Mouse (Mus musculus) megakaryocyte, embryonic 14.5 days (primary cell): ENCODE measurements at regions not wholly inside any gene's neighbourhood (a gene's known extent, or its start where the extent isn't known, plus 50 kb on each side); places are given as distances from the start of the nearest gene placed in this dataset.

Experiments
- H3K27me3 ChIP-seq: replicated peaks from 2 replicates; pipeline ENCODE3; 2012; ENCODE audit warnings: inconsistent platforms
- H3K36me3 ChIP-seq: replicated peaks from 2 replicates; pipeline ENCODE3; 2012; ENCODE audit warnings: low read length, inconsistent platforms, mixed read lengths
- H3K4me1 ChIP-seq: 2 replicates; pipeline ENCODE4 v1.6.1; 2012; ENCODE audit warnings: inconsistent platforms
- H3K4me3 ChIP-seq: replicated peaks from 2 replicates; pipeline ENCODE3; 2012; ENCODE audit warnings: moderate library complexity, mild to moderate bottlenecking, inconsistent platforms
- H3K9me3 ChIP-seq: 2 replicates; pipeline ENCODE4 v1.6.1; 2012; ENCODE audit warnings: inconsistent platforms
- FLI1 ChIP-seq: IDR thresholded peaks from 2 replicates; pipeline ENCODE4 v1.6.1; 2012; ENCODE audit warnings: low read length, inconsistent platforms, mixed read lengths
- GATA1 ChIP-seq: IDR thresholded peaks from 3 replicates; pipeline ENCODE4 v1.6.1; 2012; ENCODE audit warnings: mixed read lengths, low read length, inconsistent platforms, borderline replicate concordance

DNA sequence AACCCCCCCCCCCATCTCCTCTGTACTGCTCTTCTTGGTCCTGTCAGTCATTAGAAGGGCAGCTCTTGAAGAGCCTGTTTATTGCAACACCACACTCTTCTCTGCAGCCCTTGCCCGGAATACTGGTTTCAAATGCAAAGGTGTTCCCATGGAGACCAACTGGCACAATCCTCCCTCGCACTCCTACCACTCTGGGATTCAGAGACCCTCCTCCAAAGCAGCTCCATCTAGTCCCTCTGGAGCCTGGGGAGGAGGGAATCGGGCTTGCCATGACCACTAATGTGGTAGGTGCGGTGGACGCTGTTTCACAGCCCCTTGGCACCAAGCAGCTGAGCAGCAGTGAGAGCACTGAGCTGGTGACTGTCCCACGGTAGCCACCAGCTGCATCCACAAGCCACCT is 83.1 kb downstream of the Stk35 start:
- Histone ChIP-seq H3K4me3 (peak overlapping the region; percentile 23), H3K27me3 (peaks cover 21% of the 10 kb centered on the region), H3K4me1 (peaks cover 6% of the 10 kb centered on the region; the same call in 1 of the 2 replicates), H3K36me3 (no peaks in the 10 kb centered on the region), H3K9me3 (peaks cover 10% of the 10 kb centered on the region)
- TF ChIP-seq FLI1 (no peak), GATA1 (no peak)

DNA sequence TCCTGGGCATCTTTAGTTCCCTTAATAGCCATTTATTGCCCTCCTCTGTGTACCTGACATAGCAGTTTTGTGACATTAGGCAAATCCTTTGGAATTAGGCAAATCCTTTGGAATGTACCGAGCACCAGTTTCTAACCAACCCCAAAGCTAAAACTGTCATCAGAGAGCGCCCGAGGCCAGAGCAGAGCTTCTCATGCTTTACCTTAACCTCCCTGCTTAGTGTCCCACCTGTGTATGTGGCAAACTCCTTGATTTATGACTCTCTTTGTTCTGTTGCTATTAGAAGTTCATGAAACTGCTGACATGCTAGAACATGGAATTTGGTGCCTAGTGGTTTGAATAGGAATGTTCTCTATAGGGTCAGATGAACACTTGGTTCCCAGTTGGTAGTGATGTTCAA is 84.0 kb downstream of the Stk35 start:
- H3K27me3 ChIP-seq = peaks cover 23% of the 10 kb centered on the region
- TF ChIP-seq FLI1 = no peak
- no peak for TF ChIP-seq GATA1
- H3K9me3 ChIP-seq = peaks cover 12% of the 10 kb centered on the region
- no peak overlapping the region for H3K4me3 ChIP-seq
- peaks cover 6% of the 10 kb centered on the region; the same call in 1 of the 2 replicates for H3K4me1 ChIP-seq
- H3K36me3 ChIP-seq = no peaks in the 10 kb centered on the region

DNA sequence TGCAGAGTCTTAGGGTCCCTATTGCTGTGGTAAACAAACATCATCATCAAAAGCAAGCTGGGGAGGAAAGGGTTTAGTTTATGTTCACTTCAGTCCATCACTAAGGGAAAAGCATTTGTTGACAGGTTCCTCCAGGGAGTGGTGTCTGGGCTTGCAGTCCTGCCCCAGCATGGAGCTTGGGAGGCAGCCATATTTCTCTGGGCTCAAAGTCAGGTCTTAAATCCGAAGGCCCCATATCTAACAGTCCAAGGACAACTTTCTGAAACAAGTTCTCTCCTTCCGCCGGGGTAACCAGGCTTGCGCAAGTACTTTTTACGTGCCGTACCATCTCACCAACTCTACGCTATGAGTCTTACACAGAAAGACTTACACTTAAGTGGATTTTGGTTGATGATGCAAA is 85.2 kb downstream of the Stk35 start:
- no peak for TF ChIP-seq GATA1
- TF ChIP-seq FLI1 = no peak
- H3K9me3 ChIP-seq = peaks cover 16% of the 10 kb centered on the region
- peaks cover 28% of the 10 kb centered on the region for H3K27me3 ChIP-seq
- H3K36me3 ChIP-seq = no peaks in the 10 kb centered on the region
- no peak overlapping the region for H3K4me3 ChIP-seq
- no peaks in the 10 kb centered on the region for H3K4me1 ChIP-seq

DNA sequence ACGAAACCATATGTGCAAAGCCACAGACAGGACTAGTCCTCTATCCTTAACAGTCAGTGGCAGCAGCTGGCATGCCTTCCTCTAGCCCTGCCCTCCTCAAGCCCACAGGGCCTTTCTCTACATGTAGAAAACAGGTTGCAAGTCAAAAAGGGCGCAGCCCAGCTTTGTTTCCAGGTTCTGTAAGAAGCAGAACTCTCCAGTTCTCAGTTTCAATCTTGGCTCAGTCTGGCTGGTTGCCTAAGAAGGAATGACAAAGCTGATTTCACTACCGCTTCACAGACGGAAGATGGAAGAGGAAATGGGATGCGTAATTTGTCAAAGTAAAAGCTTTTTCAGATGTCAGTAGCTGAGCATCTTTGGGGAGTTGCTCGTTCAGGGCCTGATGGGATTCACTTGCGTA is 92.9 kb downstream of the Stk35 start:
- Histone ChIP-seq H3K9me3 (peaks cover 8% of the 10 kb centered on the region), H3K4me1 (peaks cover 21% of the 10 kb centered on the region), H3K36me3 (no peaks in the 10 kb centered on the region), H3K4me3 (no peak overlapping the region), H3K27me3 (peaks cover 56% of the 10 kb centered on the region)
- no peak for TF ChIP-seq GATA1
- TF ChIP-seq FLI1 = no peak

DNA sequence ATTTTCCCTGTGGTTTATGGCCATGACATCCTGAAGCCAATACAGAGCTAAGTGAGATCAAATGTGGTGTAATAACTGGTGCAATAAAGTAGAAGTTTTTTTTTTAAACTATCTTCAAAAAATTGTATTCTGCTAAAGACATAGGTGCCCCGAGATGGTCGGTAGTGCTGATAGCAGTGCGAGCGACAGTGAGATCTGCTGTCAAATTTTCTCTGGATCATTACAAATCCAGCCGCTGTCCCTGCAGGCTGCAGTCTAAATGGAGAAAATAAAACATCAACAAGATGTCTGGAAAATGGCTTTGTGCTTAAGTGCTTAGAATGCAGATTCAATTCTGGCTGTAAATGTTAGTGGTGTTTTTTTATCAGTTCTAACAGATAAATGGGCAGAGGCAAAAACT is 93.5 kb downstream of the Stk35 start:
- Histone ChIP-seq H3K27me3 (peaks cover 51% of the 10 kb centered on the region), H3K4me1 (peaks cover 21% of the 10 kb centered on the region), H3K9me3 (peaks cover 4% of the 10 kb centered on the region), H3K4me3 (no peak overlapping the region), H3K36me3 (no peaks in the 10 kb centered on the region)
- TF ChIP-seq GATA1 = no peak
- no peak for TF ChIP-seq FLI1

DNA sequence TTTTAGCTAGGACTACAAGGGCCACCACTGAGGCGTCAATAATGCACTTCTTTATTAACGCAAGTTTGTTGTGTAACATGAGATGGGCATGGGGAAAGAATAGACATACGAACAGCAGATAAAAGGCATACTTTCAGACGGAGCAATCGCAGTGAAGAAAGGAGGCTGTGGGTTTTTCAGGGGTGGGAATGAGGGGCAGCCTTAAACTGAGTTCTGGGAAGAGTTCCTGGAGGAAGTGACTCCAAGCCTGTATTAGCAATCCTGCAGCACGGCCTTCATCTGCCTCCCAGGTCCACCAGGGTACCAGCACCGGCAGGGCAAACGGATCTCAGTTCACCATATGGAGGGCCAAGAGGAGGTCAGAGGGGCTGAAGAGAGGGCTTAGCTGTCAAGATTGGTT is 94.6 kb downstream of the Stk35 start:
- Histone ChIP-seq H3K4me3 (peak overlapping the region; percentile 14), H3K4me1 (peaks cover 21% of the 10 kb centered on the region), H3K27me3 (peaks cover 46% of the 10 kb centered on the region), H3K9me3 (peaks cover 4% of the 10 kb centered on the region), H3K36me3 (no peaks in the 10 kb centered on the region)
- TF ChIP-seq FLI1 = no peak
- TF ChIP-seq GATA1 = no peak

DNA sequence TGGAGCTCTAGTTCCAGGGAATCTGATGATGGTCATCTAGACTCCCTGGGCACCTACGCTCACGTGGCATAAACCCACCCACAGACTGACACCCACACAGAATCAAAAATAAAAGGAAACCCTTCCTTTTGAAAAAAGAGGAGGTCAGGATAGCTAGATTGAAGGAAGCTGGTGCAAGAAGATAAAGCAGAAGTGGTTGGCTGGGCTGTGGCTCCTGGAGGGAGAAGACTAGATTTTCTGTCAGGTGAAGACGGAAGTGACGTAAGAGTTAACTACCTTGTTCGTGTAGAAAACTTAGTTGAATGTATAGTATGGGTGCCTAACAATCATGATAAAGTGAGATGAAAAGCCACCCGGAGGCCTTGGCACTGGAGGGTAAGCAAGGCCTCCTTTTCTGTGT is 95.1 kb downstream of the Stk35 start:
- Histone ChIP-seq H3K4me1 (peaks cover 21% of the 10 kb centered on the region), H3K9me3 (peaks cover 7% of the 10 kb centered on the region), H3K27me3 (peaks cover 45% of the 10 kb centered on the region), H3K4me3 (peak overlapping the region; percentile 14), H3K36me3 (no peaks in the 10 kb centered on the region)
- TF ChIP-seq GATA1 (no peak), FLI1 (no peak)

DNA sequence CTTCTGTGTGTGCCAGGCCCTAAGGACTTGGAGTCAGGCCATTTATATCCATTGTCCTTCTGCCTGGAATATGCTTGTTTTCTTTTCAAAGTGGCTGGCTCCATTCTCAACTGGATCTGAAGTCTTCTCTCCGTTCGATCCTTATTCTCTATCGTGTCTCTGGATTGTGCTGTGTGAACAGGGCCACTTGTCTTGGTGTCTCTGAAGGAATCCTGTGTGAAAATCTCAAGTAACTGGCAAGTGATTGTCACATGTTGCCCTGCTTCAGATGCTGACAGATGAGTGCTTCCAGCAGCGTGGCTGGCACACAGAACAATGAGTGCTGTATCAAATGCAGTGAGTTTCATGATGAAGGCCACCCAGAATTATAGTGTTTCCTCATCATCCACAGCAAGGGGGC is 96.4 kb downstream of the Stk35 start:
- peaks cover 38% of the 10 kb centered on the region for H3K27me3 ChIP-seq
- TF ChIP-seq FLI1 = no peak
- TF ChIP-seq GATA1 = no peak
- peaks cover 6% of the 10 kb centered on the region for H3K9me3 ChIP-seq
- H3K36me3 ChIP-seq = no peaks in the 10 kb centered on the region
- no peak overlapping the region for H3K4me3 ChIP-seq
- H3K4me1 ChIP-seq = peaks cover 21% of the 10 kb centered on the region

DNA sequence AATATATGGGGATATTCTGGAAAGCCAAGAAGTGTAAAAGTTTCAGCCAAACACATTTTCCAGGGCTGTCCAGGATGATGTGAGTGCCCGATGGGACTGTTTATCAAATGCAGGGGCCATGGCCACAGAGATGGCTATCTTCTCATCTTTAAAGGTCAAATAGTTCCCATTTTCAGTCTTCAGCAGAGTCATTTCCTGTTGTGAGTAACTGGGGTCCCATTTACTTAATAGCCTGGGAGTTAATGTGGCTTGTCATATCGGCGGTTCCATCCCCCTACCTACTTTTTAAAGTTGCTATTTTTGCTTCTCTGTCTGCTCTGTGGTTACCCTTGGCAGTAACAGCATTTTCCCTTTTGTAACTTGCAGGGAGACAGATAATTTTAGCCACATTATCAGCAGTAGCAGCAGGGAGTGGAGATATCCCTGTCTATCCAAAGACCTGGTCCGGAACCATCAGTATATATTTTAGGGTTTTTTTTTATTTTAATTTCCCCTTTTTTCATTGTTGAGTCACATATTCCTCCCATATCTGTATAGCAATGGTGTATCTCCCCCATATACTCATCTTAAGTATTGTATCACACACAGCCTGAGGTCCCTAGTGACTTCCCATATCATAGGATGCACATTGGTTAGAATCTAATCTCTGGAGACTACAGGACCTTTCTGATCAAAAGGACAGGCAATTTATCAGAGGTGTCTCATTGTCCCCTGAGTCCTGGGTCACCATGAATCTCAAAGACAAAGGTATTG is 103.2 kb downstream of the Stk35 start:
- Histone ChIP-seq H3K36me3 (no peaks in the 10 kb centered on the region), H3K27me3 (no peaks in the 10 kb centered on the region), H3K4me1 (peaks cover 30% of the 10 kb centered on the region), H3K9me3 (peaks cover 6% of the 10 kb centered on the region), H3K4me3 (peak overlapping the region; percentile 23)
- TF ChIP-seq FLI1 (no peak), GATA1 (no peak)

DNA sequence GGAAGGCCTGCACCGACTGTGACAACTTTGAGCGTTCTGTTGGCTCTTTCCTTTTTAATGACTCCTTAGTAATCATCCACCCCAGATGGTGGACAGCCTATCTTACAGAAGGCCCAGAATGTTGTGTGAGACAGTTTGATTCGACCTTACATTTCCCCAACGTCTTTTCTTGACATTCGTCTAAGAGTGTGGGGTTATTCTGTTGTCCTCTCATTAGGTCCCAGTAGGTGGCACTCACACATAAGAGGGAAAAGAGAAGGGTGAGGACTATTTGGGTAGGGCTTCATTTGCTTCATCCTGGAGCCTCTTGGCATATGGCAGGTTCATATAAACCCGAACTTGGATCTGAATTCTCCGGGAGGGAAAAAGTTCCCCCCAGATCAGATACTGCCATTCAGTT is 104.4 kb downstream of the Stk35 start:
- Histone ChIP-seq H3K4me3 (no peak overlapping the region), H3K9me3 (peaks cover 9% of the 10 kb centered on the region), H3K36me3 (no peaks in the 10 kb centered on the region), H3K4me1 (peaks cover 37% of the 10 kb centered on the region), H3K27me3 (peaks cover 5% of the 10 kb centered on the region)
- TF ChIP-seq GATA1 (no peak), FLI1 (no peak)

DNA sequence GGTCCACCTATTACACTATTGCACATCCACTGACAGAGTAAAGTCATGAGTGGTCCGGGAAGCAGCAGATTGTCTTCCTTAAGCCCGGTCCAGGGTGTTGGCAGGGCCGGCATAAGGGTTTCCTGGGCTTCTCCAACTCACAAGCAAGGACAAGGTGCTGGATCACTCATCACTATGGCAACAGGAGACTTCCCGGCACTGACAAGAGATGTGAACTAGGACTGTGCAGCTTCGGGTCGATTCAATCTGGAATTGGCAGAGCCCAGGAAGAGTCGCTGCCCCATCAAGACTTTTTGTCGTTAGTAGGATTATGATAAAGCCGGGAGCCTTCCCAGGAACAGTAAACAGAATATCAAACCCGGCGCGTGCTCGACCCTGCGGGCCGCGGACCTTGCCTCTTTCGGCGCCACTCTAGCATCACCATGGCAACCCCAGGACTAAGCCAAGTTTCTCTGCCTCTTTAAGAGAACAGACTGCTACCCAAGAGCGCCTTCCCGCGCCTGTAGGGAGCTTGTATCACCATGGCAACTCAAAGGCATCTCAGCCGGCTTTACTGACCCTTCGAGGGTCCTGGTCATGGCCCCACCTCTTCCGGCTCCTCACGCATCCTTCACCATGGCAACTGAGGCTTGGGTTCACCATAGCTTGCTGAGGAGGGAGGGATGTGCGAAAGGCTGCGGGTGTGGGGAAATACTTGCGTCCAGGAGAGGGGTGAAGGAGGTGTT is 103.3 kb upstream of the Tgm3 start:
- Histone ChIP-seq H3K9me3 (peaks cover 4% of the 10 kb centered on the region; the same call in 1 of the 2 replicates), H3K4me3 (no peak overlapping the region), H3K36me3 (no peaks in the 10 kb centered on the region), H3K27me3 (peaks cover 9% of the 10 kb centered on the region), H3K4me1 (peaks cover 21% of the 10 kb centered on the region)
- TF ChIP-seq GATA1 = no peak
- no peak for TF ChIP-seq FLI1
